Mouse (Mus musculus) bone marrow macrophage, adult 2 months (primary cell): ENCODE results near the gene Heatr1.

Experiments used
- CTCF ChIP-seq: IDR thresholded peaks from 2 replicates; pipeline ENCODE4 v1.5.1; 2012; ENCODE audit warnings: low read depth, mild to moderate bottlenecking, low read length, moderate library complexity
- POLR2A ChIP-seq: IDR thresholded peaks from 2 replicates; pipeline ENCODE4 v1.6.1; 2012; ENCODE audit warnings: mild to moderate bottlenecking, low read depth, low read length, borderline replicate concordance

DNA sequence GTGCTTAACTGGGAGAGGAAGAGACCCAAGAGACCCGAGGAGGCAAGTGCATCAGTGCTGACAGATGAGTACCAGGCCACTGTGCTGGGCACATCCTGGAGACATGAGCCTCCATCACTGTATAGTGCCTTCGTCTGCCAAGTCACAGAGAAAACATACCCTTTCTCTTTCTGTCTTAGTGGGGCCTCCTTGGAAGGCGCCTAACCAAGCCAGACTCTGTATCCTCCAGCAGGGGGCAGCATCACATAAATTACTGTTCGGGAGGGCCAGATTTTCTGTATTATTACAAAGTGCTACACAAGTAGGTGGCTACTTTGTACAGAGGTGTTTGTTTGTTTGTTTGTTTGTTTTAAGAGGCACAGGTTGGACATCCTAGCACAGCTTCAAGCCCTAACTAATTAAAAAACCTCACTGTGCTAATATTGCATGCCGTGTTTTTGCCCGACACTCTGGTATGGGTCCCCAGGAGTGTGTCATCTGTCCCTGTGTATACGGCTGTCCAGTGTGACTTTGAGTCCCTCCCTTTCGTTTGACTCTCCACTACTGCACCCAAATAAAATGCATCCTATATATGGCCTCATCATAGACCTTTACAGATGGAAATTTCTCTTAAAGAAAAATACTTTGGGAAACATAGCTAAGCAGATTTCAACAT, 79.0 kb downstream of the Heatr1 start:
- no peak for TF ChIP-seq POLR2A
- TF ChIP-seq CTCF, result peak; percentile 81
